Mouse (Mus musculus) CD4-positive helper T cell, adult 2 months (primary cell): ENCODE measurements around the gene Lgr4.

Experiments used
- DNase-seq: peaks from one replicate; pipeline ENCODE4 v3.0.0-alpha.2; 2012; ENCODE audit warnings: low read depth, missing footprints, low spot score

Lgr4 gene

GRCm38 (mm10) chr2:109949519-109949918 is 32.1 kb downstream of the Lgr4 start:
- DNase-seq, result no peak

- no peak for DNase-seq
These were observed 32.9 kb downstream of the Lgr4 start for GRCm38 (mm10) chr2:109950311-109950710.

DNA sequence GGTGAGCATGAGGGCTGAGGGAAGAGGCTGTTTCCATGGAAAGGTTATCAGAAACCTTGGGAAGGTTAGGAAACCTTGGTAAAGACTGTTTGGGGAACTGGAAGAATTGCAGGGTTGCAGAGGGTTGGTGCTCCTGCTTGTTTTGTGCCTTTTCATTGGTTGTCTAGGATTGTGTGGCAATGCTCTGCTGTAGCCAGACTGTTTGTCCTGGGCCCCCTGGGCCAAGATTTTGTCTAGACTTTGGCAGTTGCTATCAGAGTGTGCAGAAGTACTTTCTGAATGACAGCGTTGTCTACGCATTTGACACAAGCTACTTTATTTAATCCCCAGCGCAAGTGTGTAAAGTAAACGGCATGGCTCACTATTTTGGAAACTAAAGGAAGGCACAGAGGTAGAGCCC is 33.6 kb downstream of the Lgr4 start:
- DNase-seq, result no peak

GRCm38 (mm10) chr2:109953048-109953717 is 35.7 kb downstream of the Lgr4 start:
- no peak for DNase-seq

- DNase-seq, result no peak
These were observed 36.4 kb downstream of the Lgr4 start for GRCm38 (mm10) chr2:109953893-109954292.

DNA sequence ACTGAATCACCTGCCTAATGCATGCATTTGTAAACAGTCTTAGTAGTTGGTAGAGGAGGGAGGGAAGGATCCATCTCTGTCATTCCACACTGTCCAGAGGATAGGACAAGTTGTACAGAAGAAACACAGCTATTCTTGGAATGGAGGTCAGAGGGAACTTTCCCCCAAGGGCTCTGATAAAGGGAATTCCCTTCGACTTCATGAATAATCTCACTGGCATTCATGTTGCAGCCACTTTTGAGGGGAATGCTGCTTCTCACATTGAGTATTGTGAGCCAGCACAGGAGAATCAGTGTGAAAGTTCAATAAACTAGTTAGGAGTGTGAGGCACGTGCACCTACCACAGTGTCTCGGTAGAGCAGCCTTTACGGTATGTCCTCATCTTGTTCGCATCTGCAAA is 37.6 kb downstream of the Lgr4 start:
- DNase-seq, result no peak

DNA sequence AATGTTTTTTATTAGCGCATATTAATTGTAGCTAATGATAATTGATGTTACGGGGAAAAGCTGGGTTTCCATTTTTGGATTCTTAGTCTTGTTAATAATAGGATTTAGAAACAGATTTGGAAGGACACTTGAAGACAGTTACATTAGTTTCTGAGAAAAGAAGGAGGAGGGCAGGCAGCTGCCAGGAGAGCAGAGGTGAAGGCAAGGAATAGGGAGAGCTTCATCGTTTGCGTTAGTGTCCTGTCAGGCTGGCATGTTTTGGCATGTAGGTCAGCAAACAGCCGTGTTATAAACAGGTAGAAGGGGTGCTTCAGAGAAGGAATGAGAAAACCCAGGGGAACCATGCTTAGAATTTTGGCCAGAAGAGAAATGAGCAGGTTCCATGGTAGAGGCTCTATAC is 38.5 kb downstream of the Lgr4 start:
- DNase-seq, result no peak

GRCm38 (mm10) chr2:109956785-109957184 is 39.3 kb downstream of the Lgr4 start:
- no peak for DNase-seq

DNA sequence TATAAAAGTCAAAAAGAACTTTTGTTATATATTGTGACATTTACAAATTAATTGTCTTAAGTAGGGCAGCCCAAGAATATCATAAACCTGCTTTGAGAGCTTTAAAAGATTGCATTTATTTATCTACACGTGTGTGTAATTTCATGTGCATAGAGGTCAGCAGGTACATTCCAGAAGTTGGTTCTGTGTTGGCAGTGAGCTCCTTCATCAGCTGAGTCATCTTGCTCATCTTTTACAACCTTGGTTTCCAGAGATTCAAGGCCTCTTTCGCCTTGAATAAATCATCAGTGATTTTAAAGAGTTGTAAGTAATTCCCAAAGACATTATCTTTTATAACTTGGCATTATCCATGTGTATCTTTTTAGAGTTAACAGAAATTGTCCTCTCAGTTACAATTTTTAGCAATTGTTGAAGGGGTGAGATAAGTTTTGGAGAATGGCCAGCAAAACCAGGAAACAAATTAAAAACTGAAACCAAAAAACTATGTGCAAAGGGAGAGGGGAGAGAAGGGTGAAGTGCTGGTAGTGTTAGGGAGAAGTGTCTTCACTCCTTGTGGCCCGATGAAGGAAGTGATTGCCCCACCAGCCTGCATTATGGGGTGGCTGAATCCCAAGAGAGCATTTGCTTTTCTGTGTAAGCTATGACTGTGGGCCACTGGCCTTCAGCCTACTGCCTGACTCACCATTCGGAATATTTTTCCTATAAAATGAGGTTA is 41.4 kb downstream of the Lgr4 start:
- no peak for DNase-seq

DNA sequence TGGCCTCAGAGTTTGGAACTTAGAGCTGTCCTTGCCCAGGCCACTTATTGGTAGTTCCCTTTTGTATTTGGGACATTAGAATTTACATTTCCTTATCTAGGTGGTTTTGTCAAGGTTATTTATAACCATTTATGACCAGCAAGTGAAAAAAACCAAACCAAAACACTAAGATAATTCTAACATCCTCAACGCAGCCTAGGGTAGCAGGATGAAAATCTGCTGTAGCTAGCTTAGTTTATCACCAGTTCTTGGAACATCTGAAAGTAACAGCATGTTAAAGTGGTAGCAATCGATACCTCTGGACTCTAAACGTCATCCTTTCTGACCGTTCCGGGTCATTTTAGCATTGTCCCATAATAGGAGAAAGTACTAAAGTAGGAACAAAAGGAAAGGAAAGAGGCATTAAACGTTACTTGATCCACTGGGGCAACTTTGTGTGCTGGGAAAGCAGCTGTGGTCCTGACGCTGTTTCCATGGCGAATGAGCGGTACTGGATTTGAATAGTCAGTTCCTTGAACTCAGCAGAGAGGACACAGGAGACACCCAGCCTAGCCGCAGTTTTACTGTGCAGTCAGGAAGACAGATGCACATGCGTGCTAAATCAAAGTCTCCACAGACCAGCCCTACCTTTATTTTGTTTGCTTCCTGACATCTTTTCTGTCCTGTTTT is 42.1 kb downstream of the Lgr4 start:
- no peak for DNase-seq

- DNase-seq, result no peak
These were observed 42.8 kb downstream of the Lgr4 start for GRCm38 (mm10) chr2:109960246-109960645.

DNA sequence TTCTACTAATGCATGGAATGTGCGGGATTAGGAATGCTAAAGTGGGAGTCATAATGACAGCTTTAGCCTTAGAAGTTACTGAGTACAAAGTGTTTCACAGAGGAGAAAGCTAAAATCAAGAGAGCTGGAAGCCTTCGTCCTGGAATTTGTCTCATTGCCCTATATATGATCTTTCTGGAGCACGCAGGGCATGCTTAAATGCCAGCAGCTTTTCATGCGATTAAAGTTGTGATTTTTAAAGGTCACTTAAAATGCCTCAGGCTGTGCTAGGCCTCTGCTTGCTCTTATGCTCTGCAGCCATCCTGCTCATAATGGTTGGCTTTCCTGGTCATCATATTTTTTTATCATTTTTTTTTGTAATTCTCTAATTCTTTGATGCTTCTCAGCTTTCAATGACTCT is 43.7 kb downstream of the Lgr4 start:
- no peak for DNase-seq

- DNase-seq, result no peak
These were observed 46.3 kb downstream of the Lgr4 start for GRCm38 (mm10) chr2:109963591-109964258.

GRCm38 (mm10) chr2:109965753-109966420 is 48.4 kb downstream of the Lgr4 start:
- no peak for DNase-seq

GRCm38 (mm10) chr2:109966863-109967262 is 49.4 kb downstream of the Lgr4 start:
- DNase-seq, result no peak

DNA sequence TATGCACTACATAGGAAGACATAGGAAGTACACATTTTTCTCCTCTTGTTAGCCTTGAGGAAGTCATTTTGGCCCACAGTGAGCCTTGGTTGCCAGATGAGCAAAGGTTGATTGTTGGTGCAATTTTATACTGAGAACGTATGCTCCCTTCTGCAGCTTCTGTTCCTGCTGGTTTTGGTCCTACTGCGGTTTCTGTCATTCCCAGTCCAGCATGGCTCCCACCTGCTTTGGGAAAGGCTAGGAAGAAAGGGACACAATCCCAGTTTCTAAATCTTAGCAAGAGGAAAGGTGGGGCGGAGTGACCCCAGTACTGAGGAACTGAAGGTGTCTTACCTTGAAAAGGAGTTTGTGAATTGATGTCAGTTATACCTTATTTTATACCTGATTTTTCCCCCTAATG is 51.9 kb downstream of the Lgr4 start:
- DNase-seq, result no peak

DNA sequence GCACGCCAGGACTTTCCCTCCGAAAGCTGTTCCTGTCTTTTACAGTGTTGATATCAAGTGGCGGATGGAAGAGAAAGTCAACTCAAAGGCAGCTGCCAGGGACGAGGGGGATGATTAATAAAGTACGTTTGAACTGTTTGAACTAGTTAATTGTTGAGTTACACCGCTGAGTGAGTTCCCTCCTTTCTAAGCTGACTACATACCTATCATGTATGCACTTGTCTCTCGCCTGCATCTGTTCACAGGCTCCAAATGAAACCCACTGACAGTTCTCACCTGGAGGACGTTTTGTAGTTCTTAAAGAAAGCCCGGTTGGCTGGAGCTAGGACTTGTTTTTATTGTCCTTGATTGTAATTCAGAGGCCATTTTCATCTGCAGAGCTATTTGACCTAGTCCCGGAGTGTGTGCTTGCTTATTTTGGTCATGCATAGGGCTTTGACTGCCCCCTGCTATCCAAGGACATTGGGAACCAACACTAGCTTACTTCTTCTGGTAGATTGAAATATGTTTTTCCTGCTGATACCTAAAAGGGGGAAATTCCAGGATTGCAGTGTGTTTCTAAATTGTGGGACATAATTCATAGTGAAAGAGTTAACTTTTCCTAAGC is 52.6 kb downstream of the Lgr4 start:
- no peak for DNase-seq

- DNase-seq, result no peak
These were observed 53.4 kb downstream of the Lgr4 start for GRCm38 (mm10) chr2:109970744-109971410.

DNA sequence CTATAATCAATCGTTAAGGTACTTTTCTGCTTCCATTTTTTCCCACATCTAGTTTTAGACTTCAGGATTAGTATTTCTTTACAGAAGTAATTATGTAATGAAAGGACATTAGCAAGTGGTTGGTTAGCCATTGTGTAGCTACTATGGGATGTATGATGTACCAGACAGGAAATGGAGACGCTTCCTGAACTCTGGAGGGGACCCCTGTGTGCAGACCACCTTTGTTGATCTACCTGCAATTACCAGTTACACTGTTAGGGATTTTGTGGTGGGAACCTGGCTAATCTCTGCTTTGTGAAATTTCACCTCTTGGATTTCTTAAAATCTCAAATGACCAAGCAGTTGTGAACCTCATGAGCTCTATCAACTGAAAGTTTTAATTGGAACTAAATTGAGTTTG is 54.9 kb downstream of the Lgr4 start:
- no peak for DNase-seq

- DNase-seq, result no peak
These were observed 55.5 kb downstream of the Lgr4 start for GRCm38 (mm10) chr2:109972922-109973321.

- DNase-seq, result no peak
These were observed 57.4 kb downstream of the Lgr4 start for GRCm38 (mm10) chr2:109974807-109975206.
